In the genomic region with DNA sequence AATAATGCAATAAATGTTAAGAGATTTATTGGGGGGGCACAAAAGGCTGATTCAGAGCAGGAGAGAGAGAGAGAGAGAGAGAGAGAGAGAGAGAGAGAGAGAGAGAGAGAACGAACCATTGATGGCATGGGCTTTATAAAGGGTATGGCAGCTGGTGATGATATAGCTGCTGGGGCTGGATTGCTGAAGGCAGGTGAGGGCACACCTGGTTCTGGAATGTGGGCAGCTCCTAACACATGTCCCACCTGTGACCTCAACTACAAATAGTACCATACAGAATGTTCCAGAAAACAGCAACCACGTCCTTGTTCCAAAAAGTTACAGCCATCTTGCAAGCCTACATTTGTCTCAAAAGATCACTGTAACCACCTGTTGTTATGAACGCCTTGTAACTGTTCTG, we compare ENCODE assay signal across 9 mouse cellular contexts. TPM values are rescaled to one million over a fixed set of nuclear protein-coding genes. Genes with fewer than 3 reads are reported as not detected.
DNase-seq lines count a peak whose midpoint lies in the region; ATAC-seq and TF ChIP-seq lines count a peak whose summit lies in the region.
"Had no signal": no experiment of that assay in that cellular context is flagged by ENCODE, and none has a peak within 500 bp of the region (broad histone marks: within the 10 kb centered on the region; RNA-seq: fewer than 3 reads in every experiment).

No protein-coding gene starts in this region.

- no peak for ATAC-seq in neural tube, embryonic 11.5 days (ENCODE audit: insufficient read depth, low FRiP score, low TSS enrichment)
- no peak for ATAC-seq in limb, embryonic 14.5 days (ENCODE audit: low FRiP score, low read depth)
- ATAC-seq in stomach, embryonic 16.5 days (ENCODE audit: insufficient read depth, low FRiP score): no peak

- peaks cover 21% of the 10 kb centered on the region for H3K4me1 ChIP-seq in neural tube, embryonic 11.5 days (ENCODE audit: control insufficient read depth, insufficient read depth, low read length)
- peaks cover 12% of the 10 kb centered on the region for H3K4me1 ChIP-seq in limb, embryonic 14.5 days (ENCODE audit: control insufficient read depth, insufficient read depth, low read length)
- H3K4me1 ChIP-seq in stomach, embryonic 16.5 days (ENCODE audit: control insufficient read depth, insufficient read depth, low read length): peaks cover 17% of the 10 kb centered on the region

- peak; percentile 34 for DNase-seq in cerebellum, adult 9-10 months
- no peak for DNase-seq in cerebellum, adult 9-11 months
- no peak for DNase-seq in neural tube, embryonic 11.5 days (ENCODE audit: low spot score)
- no peak for DNase-seq in neural tube, embryonic 10.5 days (ENCODE audit: extremely low spot score, low spot score)
- DNase-seq in limb, embryonic 14.5 days (ENCODE audit: low spot score): no peak
- DNase-seq in urinary bladder, adult 18-20 months (ENCODE audit: low spot score in 2 of 2): no peak
- DNase-seq in right cerebral cortex, postnatal 25 days: no peak
- DNase-seq: lung, postnatal 14 days had no signal

- no peak for TF ChIP-seq POLR2A in limb, embryonic 14.5 days (IDR thresholded peaks at IDR 0.05; ENCODE audit: borderline replicate concordance, extremely low read depth, insufficient read depth, insufficient read length)

- WGBS in neural tube, embryonic 11.5 days: 83% methylated on average over 3 of the region's 3 CpGs
- 42% methylated on average over 3 of the region's 3 CpGs for WGBS in limb, embryonic 14.5 days
- WGBS in stomach, embryonic 16.5 days: 53% methylated on average over 3 of the region's 3 CpGs

- no peaks in the 10 kb centered on the region for H3K9me3 ChIP-seq in neural tube, embryonic 11.5 days (ENCODE audit: control insufficient read depth, low read length)
- H3K9me3 ChIP-seq in limb, embryonic 14.5 days (ENCODE audit: control insufficient read depth, low read length): no peaks in the 10 kb centered on the region
- H3K9me3 ChIP-seq in stomach, embryonic 16.5 days (replicated peaks; ENCODE audit: control insufficient read depth, low read length): no peaks in the 10 kb centered on the region

- peak overlapping the region; percentile 82 for H3K4me2 ChIP-seq in neural tube, embryonic 11.5 days (ENCODE audit: low read depth)
- H3K4me2 ChIP-seq in limb, embryonic 14.5 days (replicated peaks; ENCODE audit: low read depth, low read length, severe bottlenecking): peak overlapping the region; percentile 79
- H3K4me2 ChIP-seq in stomach, embryonic 16.5 days (ENCODE audit: low read depth, low read length): peak overlapping the region; percentile 75

- peak overlapping the region; percentile 94 for H3K4me3 ChIP-seq in neural tube, embryonic 11.5 days (ENCODE audit: low read depth, low read length)
- H3K4me3 ChIP-seq in limb, embryonic 14.5 days (replicated peaks; ENCODE audit: low read length): peak overlapping the region; percentile 90
- peak overlapping the region; percentile 89 for H3K4me3 ChIP-seq in stomach, embryonic 16.5 days (replicated peaks; ENCODE audit: low read length)

- H3K27me3 ChIP-seq in neural tube, embryonic 11.5 days (ENCODE audit: control insufficient read depth, insufficient read depth, low read length): no peaks in the 10 kb centered on the region
- H3K27me3 ChIP-seq in limb, embryonic 14.5 days (ENCODE audit: control insufficient read depth, insufficient read depth, low read length): no peaks in the 10 kb centered on the region
- no peaks in the 10 kb centered on the region for H3K27me3 ChIP-seq in stomach, embryonic 16.5 days (ENCODE audit: control insufficient read depth, insufficient read depth, low read length)

- H3K9ac ChIP-seq in neural tube, embryonic 11.5 days (ENCODE audit: low read length): peak overlapping the region; percentile 95
- peak overlapping the region; percentile 97; the same call in 1 of the 2 replicates for H3K9ac ChIP-seq in limb, embryonic 14.5 days (ENCODE audit: low read depth, low read length, severe bottlenecking)
- peak overlapping the region; percentile 94 for H3K9ac ChIP-seq in stomach, embryonic 16.5 days (ENCODE audit: low read length)

- peaks cover 17% of the 10 kb centered on the region for H3K36me3 ChIP-seq in neural tube, embryonic 11.5 days (ENCODE audit: control insufficient read depth, insufficient read depth, low read length)
- H3K36me3 ChIP-seq in limb, embryonic 14.5 days (ENCODE audit: control insufficient read depth, insufficient read depth, low read length): peaks cover 38% of the 10 kb centered on the region
- peaks cover 15% of the 10 kb centered on the region for H3K36me3 ChIP-seq in stomach, embryonic 16.5 days (ENCODE audit: control insufficient read depth, insufficient read depth, low read length)

- H3K27ac ChIP-seq in neural tube, embryonic 11.5 days (ENCODE audit: low read depth, low read length): no peak overlapping the region
- no peak overlapping the region for H3K27ac ChIP-seq in limb, embryonic 14.5 days (replicated peaks; ENCODE audit: low read depth, low read length)
- H3K27ac ChIP-seq in stomach, embryonic 16.5 days (ENCODE audit: low read length): peak overlapping the region; percentile 96; the same call in 1 of the 2 replicates

RNA-seq across cellular contexts. Expression of gene Zfp553, which starts 1.5 kb away (rescaled TPM):
- polyA plus RNA-seq in neural tube, embryonic 11.5 days (2014; fragmentation: Nextera tagmentation; extraction: Ambion mirVana): 28.7 and 31.4 TPM in 2 replicates
- polyA plus RNA-seq in limb, embryonic 14.5 days (2012; rRNA removed): 22.5 and 24.9 TPM in 2 replicates
- 19.4 and 20.1 TPM in 2 replicates for polyA plus RNA-seq in limb, embryonic 14.5 days (2014; fragmentation: Nextera tagmentation; extraction: Ambion mirVana)
- 27.1 and 28.5 TPM in 2 replicates for polyA plus RNA-seq in stomach, embryonic 16.5 days (2015; fragmentation: Nextera tagmentation; extraction: Ambion mirVana)

RNA-seq across cellular contexts. Expression of gene Sept1, which starts 1.6 kb away (rescaled TPM):
- 19.6 and 22.0 TPM in 2 replicates for polyA plus RNA-seq in neural tube, embryonic 11.5 days (2014; fragmentation: Nextera tagmentation; extraction: Ambion mirVana)
- polyA plus RNA-seq in limb, embryonic 14.5 days (2012; rRNA removed): 14.9 and 22.2 TPM in 2 replicates
- 15.3 and 18.6 TPM in 2 replicates for polyA plus RNA-seq in limb, embryonic 14.5 days (2014; fragmentation: Nextera tagmentation; extraction: Ambion mirVana)
- 14.7 and 15.0 TPM in 2 replicates for polyA plus RNA-seq in stomach, embryonic 16.5 days (2015; fragmentation: Nextera tagmentation; extraction: Ambion mirVana)

RNA-seq across cellular contexts. Expression of gene Zfp771, which starts 12.7 kb away (rescaled TPM):
- polyA plus RNA-seq in neural tube, embryonic 11.5 days (2014; fragmentation: Nextera tagmentation; extraction: Ambion mirVana): 53.2 and 54.5 TPM in 2 replicates
- 115 and 161 TPM in 2 replicates for polyA plus RNA-seq in limb, embryonic 14.5 days (2012; rRNA removed)
- polyA plus RNA-seq in limb, embryonic 14.5 days (2014; fragmentation: Nextera tagmentation; extraction: Ambion mirVana): 66.2 and 71.2 TPM in 2 replicates
- polyA plus RNA-seq in stomach, embryonic 16.5 days (2015; fragmentation: Nextera tagmentation; extraction: Ambion mirVana): 35.5 and 37.8 TPM in 2 replicates

RNA-seq across cellular contexts. Expression of gene Mylpf, which starts 22.7 kb away (rescaled TPM):
- polyA plus RNA-seq in neural tube, embryonic 11.5 days (2014; fragmentation: Nextera tagmentation; extraction: Ambion mirVana): 87.1 and 113 TPM in 2 replicates
- polyA plus RNA-seq in limb, embryonic 14.5 days (2012; rRNA removed): 555 and 1,104 TPM in 2 replicates
- 413 and 609 TPM in 2 replicates for polyA plus RNA-seq in limb, embryonic 14.5 days (2014; fragmentation: Nextera tagmentation; extraction: Ambion mirVana)
- polyA plus RNA-seq in stomach, embryonic 16.5 days (2015; fragmentation: Nextera tagmentation; extraction: Ambion mirVana): 23.9 and 312 TPM in 2 replicates

RNA-seq across cellular contexts. Expression of gene Tbc1d10b, which starts 23.1 kb away (rescaled TPM):
- polyA plus RNA-seq in neural tube, embryonic 11.5 days (2014; fragmentation: Nextera tagmentation; extraction: Ambion mirVana): 23.9 and 28.8 TPM in 2 replicates
- polyA plus RNA-seq in limb, embryonic 14.5 days (2012; rRNA removed): 40.8 and 46.8 TPM in 2 replicates
- 27.1 and 29.3 TPM in 2 replicates for polyA plus RNA-seq in limb, embryonic 14.5 days (2014; fragmentation: Nextera tagmentation; extraction: Ambion mirVana)
- 15.4 and 15.7 TPM in 2 replicates for polyA plus RNA-seq in stomach, embryonic 16.5 days (2015; fragmentation: Nextera tagmentation; extraction: Ambion mirVana)
